Mouse (Mus musculus) CD4-positive, CD25-positive, alpha-beta regulatory T cell, adult 4 months (primary cell): ENCODE measurements around the gene Tiam1. TPM values are rescaled to one million over a fixed set of nuclear protein-coding genes. Genes with fewer than 3 reads are reported as not detected.
A peak's percentile ranks its signal among the peaks of the same experiment; 100 is the strongest.

Experiments used
- ATAC-seq: one replicate; pipeline ENCODE4 v1.8.0; 2017
- polyA plus RNA-seq, 2 experiments: library from polyadenylated mRNA; unstranded; fragments of 100-300 nt; shearing (Covaris generic); gene quantifications; one replicate each; pipeline ENCODE4 v1.2.1; 2017

Gene Tiam1
- polyA plus RNA-seq, 2 experiments from 2014 or later = 53.3 to 54.6 TPM

GRCm38 (mm10) chr16:89950251-89950650, 193.3 kb downstream of the Tiam1 start:
- no peak for ATAC-seq

GRCm38 (mm10) chr16:89948040-89948439, 195.5 kb downstream of the Tiam1 start:
- no peak for ATAC-seq

GRCm38 (mm10) chr16:89946816-89947215, 196.8 kb downstream of the Tiam1 start:
- ATAC-seq = no peak

GRCm38 (mm10) chr16:89944604-89945283, 198.8 kb downstream of the Tiam1 start:
- ATAC-seq = no peak

- ATAC-seq = no peak
Measured at GRCm38 (mm10) chr16:89944050-89944449, 199.5 kb downstream of the Tiam1 start.

GRCm38 (mm10) chr16:89943267-89943971, 200.2 kb downstream of the Tiam1 start:
- no peak for ATAC-seq

- no peak for ATAC-seq
Measured at GRCm38 (mm10) chr16:89940696-89941095, 202.9 kb downstream of the Tiam1 start.

GRCm38 (mm10) chr16:89938277-89938676, 205.3 kb downstream of the Tiam1 start:
- peak; percentile 94 for ATAC-seq

GRCm38 (mm10) chr16:89936571-89936970, 207.0 kb downstream of the Tiam1 start:
- ATAC-seq = no peak

GRCm38 (mm10) chr16:89935398-89935797, 208.2 kb downstream of the Tiam1 start:
- ATAC-seq = no peak

GRCm38 (mm10) chr16:89934616-89935015, 209.0 kb downstream of the Tiam1 start:
- ATAC-seq = no peak

GRCm38 (mm10) chr16:89933976-89934375, 209.6 kb downstream of the Tiam1 start:
- ATAC-seq = no peak

- ATAC-seq = no peak
Measured at GRCm38 (mm10) chr16:89928611-89929010, 215.0 kb downstream of the Tiam1 start.

GRCm38 (mm10) chr16:89924249-89924890, 219.2 kb downstream of the Tiam1 start:
- no peak for ATAC-seq

GRCm38 (mm10) chr16:89923311-89923710, 220.3 kb downstream of the Tiam1 start:
- ATAC-seq = no peak

GRCm38 (mm10) chr16:89922458-89922857, 221.1 kb downstream of the Tiam1 start:
- ATAC-seq = no peak

GRCm38 (mm10) chr16:89921370-89921769, 222.2 kb downstream of the Tiam1 start:
- no peak for ATAC-seq

- ATAC-seq = no peak
Measured at GRCm38 (mm10) chr16:89920417-89920816, 223.2 kb downstream of the Tiam1 start.

GRCm38 (mm10) chr16:89917404-89917803, 226.2 kb downstream of the Tiam1 start:
- ATAC-seq = no peak

- no peak for ATAC-seq
Measured at GRCm38 (mm10) chr16:89914946-89915345, 228.6 kb downstream of the Tiam1 start.

- no peak for ATAC-seq
Measured at GRCm38 (mm10) chr16:89912686-89913375, 230.7 kb downstream of the Tiam1 start.

- ATAC-seq = no peak
Measured at GRCm38 (mm10) chr16:89909393-89910068, 234.0 kb downstream of the Tiam1 start.

- ATAC-seq = no peak
Measured at GRCm38 (mm10) chr16:89907651-89908050, 235.9 kb downstream of the Tiam1 start.
